Mouse (Mus musculus): ENCODE results near the gene Slc28a1.

Gene Slc28a1

DNA sequence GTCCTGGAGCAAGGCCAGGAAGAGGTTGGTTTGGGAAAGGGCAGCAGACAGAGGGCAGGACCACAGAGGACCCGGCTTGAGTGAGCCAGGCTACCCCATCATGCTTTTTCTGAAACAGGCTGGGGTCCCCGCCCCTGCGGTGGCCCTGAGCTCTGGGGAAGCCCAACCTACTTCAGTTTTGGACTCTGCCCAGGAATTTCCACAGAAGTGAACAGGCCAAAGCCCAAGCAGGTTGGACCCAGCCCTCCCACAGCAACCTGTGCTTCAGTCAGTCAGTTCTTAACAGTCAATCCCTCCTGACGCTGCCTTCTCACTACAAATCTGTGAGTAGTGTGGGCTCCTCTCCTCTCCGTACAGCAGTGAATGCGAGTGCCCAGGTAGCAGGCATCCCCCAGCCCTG lies at the start of gene Slc28a1:
Slc28a1 (plus strand) TSS at position 245 of the 400 bp plus-strand sequence.
- no peak for DNase-seq (ENCODE audit: low read depth)

DNA sequence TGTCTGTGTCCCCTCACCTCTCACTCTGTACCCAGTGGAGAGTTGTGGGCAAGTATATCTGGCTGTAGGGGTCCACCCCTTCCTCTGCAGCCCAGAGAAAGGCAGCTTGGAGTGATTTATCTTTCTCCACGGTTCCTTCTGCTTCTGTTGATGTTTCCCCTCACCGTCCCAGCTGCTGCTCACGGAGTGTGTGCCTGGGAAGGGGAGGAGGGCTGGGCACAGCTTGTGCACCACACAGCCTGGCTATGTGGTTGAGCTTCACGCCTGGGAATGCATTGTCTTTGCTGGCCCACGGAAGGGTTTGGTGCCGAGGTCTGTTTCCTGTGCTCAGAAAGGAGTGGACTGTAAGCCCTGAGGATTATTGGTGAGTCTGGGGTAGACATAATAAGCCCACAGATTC lies 47.9 kb upstream of the Slc28a1 start:
- DNase-seq (ENCODE audit: low read depth), result no peak

- DNase-seq (ENCODE audit: low read depth), result no peak
Measured at GRCm38 (mm10) chr7:81072463-81072862, 42.1 kb upstream of the Slc28a1 start.

GRCm38 (mm10) chr7:81073273-81073672 lies 41.3 kb upstream of the Slc28a1 start:
- DNase-seq (ENCODE audit: low read depth), result no peak

DNA sequence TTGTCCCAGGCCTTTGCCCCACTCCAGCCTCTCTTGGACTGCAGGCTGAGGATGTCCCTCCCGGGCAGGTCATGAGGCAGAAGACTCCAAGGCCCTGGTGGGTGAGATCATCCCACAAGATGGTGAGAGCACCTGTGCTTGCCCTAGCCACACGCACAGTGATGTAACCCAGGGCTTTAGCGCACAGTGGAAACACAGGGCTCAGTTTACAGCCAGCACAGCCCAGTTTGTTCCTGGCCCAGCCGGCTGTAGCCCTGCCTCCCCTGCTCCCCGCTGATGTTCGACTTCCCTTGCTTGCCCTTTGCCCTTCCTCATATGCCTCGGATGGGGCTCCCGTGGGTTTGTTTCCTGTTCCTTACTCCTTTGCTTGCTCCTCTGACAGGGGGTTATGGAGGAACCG lies 40.1 kb upstream of the Slc28a1 start:
- no peak for DNase-seq (ENCODE audit: low read depth)

GRCm38 (mm10) chr7:81075299-81075698 lies 39.3 kb upstream of the Slc28a1 start:
- no peak for DNase-seq (ENCODE audit: low read depth)

- DNase-seq (ENCODE audit: low read depth), result no peak
Measured at GRCm38 (mm10) chr7:81075732-81076131, 38.9 kb upstream of the Slc28a1 start.

- no peak for DNase-seq (ENCODE audit: low read depth)
Measured at GRCm38 (mm10) chr7:81077009-81077408, 37.6 kb upstream of the Slc28a1 start.

- no peak for DNase-seq (ENCODE audit: low read depth)
Measured at GRCm38 (mm10) chr7:81078740-81079139, 35.9 kb upstream of the Slc28a1 start.

- no peak for DNase-seq (ENCODE audit: low read depth)
Measured at GRCm38 (mm10) chr7:81093420-81093965, 21.1 kb upstream of the Slc28a1 start.

DNA sequence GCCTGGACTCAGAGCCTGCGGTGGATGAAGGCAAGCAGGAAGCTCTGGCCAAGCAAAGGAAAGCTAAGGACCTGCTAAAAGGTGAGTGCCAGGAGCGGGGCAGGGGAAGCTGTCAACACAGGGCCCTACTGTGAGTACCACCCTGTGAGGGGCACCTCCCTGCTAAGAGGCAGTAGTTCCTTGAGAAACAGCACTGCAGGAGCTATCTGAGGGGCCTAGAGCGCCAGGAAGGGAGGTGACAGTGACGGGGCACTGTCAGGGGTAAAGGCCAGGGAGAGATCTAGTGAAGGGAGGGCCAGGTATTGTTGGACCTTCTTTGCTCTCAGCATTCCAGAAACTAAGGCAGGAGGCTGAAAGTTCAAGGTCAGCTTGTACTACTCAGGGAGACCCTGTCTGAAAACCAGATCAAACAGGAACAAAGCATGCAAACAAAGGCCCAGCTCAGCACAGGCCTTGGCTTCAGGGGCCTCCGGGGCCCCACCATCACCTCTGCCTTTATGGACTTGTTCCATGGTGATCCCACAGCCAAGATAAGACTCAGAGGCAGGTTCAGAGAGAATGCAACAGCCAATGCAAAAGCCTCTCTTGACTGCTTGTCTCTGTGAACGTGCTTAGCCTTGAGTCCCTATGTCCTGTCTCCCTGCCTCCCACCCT lies 20.4 kb upstream of the Slc28a1 start:
- DNase-seq (ENCODE audit: low read depth), result no peak

GRCm38 (mm10) chr7:81100341-81100740 lies 14.3 kb upstream of the Slc28a1 start:
- DNase-seq (ENCODE audit: low read depth), result no peak

GRCm38 (mm10) chr7:81102854-81103253 lies 11.7 kb upstream of the Slc28a1 start:
- DNase-seq (ENCODE audit: low read depth), result no peak

DNA sequence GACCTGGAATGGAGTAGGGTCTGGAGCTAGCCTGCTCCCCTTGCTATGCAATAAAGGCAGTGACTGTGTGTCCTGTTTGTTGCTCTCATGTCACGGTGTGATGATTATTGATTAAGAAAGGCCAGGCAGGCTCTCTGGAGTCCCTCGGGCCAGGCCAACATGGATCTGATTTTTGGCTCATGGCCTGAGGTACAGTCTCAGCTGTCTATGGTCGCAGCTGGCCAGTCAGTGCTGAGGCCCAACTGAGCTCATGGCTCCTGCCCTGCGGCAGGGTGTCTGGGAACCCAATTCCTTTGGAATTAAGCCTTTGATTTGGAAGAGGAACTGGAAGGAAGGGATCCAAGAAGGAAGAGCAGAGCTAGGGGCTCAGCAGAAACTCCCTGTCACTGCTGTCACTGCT lies 9.1 kb upstream of the Slc28a1 start:
- no peak for DNase-seq (ENCODE audit: low read depth)

GRCm38 (mm10) chr7:81108226-81108625 lies 6.4 kb upstream of the Slc28a1 start:
- DNase-seq (ENCODE audit: low read depth), result no peak

DNA sequence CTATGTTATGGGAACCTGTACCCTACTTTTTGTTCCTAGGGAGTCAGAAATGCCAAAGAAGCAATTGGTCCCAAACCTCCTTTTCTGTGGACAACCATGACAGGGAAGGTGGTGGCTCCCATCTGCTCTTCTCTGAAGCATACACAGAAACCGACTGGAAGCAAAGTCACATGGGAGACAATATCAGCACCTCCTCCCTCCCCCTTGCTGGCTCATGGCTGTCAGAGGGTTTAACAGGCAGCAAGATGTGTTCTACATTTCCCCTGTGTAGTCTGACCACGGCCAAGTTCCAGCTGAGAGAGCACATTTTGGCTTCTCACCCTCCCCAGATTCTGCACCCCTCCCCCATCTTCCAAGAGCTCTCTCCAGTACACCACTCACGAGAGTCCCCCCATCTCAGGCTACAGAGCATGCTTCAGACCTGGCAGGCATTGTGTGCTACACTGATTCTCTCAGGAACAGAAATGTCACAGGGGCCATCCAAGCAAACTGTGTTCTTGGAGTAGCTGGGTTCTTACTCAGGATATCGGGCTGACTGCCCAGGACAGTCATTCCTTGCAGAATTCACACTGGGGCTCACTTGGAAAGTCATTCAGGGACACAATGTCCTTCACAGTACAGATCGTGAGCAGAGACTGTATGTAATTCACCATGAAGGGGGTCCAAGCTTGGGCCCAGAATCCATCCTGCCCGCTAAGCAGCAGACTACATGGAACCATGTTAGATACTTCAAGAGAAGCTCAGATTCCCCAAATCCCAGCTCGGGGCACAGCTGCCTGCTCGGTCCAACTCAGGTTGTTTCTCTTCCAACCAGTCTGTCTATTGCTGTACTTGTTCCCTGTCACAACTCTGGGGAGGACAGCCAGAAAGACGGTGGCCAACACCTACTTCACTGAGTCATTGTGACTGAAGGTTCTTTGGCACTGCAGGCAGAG lies 4.6 kb upstream of the Slc28a1 start:
- DNase-seq (ENCODE audit: low read depth), result no peak

DNA sequence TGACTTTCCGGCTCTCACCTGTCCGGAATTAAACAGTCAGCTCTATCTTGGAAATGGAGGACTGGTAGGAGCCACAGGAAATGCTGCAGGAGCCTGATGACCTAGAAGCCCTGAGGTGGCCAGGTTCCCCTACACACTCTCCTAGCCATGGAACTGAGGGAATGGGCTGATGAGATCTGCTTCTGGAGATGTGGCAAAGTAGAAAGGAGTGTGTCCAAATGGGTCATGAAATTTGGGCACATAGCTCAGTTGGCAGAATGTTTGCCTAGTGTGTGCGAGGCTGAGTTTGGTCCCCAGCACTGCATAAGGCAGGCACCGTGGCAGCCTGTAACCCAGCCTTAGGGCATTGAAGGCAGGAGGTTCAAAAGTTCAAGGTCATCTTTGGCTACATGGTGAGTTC lies 3.8 kb upstream of the Slc28a1 start:
- no peak for DNase-seq (ENCODE audit: low read depth)

DNA sequence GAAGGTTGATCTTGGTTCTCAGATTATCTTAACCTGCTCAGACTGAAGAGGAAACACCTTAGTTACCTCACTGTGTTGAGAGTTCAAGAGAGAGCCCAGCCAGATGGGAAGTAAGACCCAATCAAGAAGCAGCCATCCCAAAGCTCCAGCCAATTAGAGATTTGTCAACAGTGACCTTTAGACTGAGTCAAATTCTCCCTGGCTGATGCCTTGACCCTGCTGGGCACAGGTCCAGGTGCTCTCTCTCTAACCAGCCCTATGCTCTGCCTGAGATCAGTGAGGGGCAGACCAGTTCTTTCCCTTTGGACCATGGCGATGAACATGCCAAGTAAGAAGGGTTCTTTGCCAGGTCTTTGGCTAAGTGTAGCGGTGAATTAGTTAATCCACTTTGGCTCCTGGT lies 2.9 kb upstream of the Slc28a1 start:
- DNase-seq (ENCODE audit: low read depth), result no peak

DNA sequence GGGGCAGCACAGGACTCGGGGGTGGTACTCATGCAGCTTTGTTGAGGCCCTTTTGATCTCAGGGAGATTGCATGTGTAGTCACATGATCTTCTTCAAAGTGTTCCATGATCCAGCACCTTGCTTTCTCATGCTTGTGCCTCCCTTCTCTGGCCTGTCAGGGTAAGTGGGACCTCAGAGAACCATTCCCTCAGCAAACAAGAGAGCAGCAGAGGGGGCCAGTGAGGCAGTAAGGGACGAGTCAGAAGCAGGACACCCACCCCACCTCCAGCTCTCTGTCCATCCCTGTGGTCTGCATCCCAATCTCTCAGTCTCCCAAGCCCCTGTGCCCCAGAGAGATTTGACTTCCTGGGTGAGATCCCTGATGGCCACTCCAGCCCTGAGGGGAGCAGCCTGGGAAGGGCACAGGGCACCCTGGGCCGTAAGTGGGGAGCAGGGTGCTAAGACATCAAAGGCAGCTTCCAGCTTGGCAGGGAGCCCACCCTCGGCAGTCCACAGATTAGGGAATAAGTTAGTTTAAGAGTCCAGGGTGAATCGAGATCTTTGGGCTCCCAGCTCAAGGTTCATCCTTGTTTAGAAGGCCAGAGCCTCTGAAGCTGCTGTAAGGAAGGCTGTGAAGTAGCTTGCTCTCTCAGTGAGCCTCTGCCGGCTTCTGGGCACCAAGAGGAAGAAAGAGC lies 1.8 kb upstream of the Slc28a1 start:
- no peak for DNase-seq (ENCODE audit: low read depth)

- no peak for DNase-seq (ENCODE audit: low read depth)
Measured at GRCm38 (mm10) chr7:81121099-81121498, 6.5 kb downstream of the Slc28a1 start.

GRCm38 (mm10) chr7:81122808-81123207 lies 8.2 kb downstream of the Slc28a1 start:
- DNase-seq (ENCODE audit: low read depth), result no peak

DNA sequence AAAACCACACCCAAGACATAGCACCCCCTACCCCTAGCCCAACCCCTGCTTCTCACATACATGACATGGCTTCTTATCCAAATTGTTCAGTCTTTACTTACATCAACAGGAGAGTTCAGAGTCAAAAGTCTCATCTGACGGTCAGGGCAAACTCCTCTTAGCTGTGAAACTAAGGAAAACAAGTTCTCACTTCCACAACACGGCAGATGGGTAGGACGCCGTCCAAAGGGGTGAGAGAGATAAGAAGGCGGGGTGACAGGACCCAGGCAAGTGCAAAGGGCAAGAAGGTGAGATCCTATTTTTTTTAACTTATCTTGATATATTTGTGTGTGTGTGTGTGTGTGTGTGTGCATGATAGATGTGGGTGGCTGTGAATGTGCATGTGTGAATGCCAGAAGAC lies 9.0 kb downstream of the Slc28a1 start:
- no peak for DNase-seq (ENCODE audit: low read depth)

DNA sequence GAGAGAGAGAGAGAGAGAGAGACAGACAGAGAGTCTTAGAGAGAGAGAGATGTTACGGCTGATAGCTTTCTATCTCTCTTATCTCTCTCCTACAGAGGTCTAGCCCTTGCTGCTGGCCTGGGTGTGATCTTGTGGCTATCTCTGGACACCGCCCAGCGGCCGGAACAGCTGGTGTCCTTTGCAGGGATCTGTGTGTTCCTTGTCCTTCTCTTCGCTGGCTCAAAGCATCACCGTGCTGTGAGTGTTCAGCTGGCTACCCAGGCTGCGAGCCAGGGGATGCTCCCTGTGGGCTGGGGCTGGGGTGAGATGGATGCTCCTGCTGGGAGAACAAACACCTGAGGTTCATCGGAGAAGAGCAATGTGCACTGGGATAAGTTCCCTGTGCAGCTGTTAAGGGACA lies 10.2 kb downstream of the Slc28a1 start:
- DNase-seq (ENCODE audit: low read depth), result no peak
